Mouse (Mus musculus) heart, adult 8-10 months (tissue): ENCODE results near the gene Glod4. TPM values are rescaled to one million over a fixed set of nuclear protein-coding genes. Genes with fewer than 3 reads are reported as not detected.

Source experiments
- DNase-seq: peaks from one replicate; pipeline ENCODE4 v3.0.0; 2022; ENCODE audit warnings: low spot score
- total RNA-seq, 4 experiments: library from RNA; stranded (reverse); gene quantifications; 2 replicates each; pipeline ENCODE4 v1.2.4; 2022

Glod4 gene
- total RNA-seq, 4 experiments from 2014 or later: 38.8 to 46.4 (median 43.1) TPM

- DNase-seq: no peak
These were observed 95.2 kb downstream of the Glod4 start for GRCm38 (mm10) chr11:76148055-76149008.

- no peak for DNase-seq
These were observed 97.1 kb downstream of the Glod4 start for GRCm38 (mm10) chr11:76146187-76147010.

GRCm38 (mm10) chr11:76145169-76145568 is 98.4 kb downstream of the Glod4 start:
- DNase-seq: no peak

- no peak for DNase-seq
These were observed 99.1 kb downstream of the Glod4 start for GRCm38 (mm10) chr11:76144386-76144785.

GRCm38 (mm10) chr11:76137996-76138395 is 105.5 kb downstream of the Glod4 start:
- no peak for DNase-seq

- DNase-seq: no peak
These were observed 107.7 kb downstream of the Glod4 start for GRCm38 (mm10) chr11:76135641-76136437.

GRCm38 (mm10) chr11:76130859-76131258 is 112.7 kb downstream of the Glod4 start:
- DNase-seq: peak; percentile 86

GRCm38 (mm10) chr11:76125386-76125785 is 118.1 kb downstream of the Glod4 start:
- no peak for DNase-seq

GRCm38 (mm10) chr11:76123517-76123916 is 120.0 kb downstream of the Glod4 start:
- DNase-seq: no peak

GRCm38 (mm10) chr11:76122571-76122970 is 121.0 kb downstream of the Glod4 start:
- DNase-seq: no peak

- no peak for DNase-seq
These were observed 122.4 kb downstream of the Glod4 start for GRCm38 (mm10) chr11:76121086-76121485.

- peak; percentile 35 for DNase-seq
These were observed 123.1 kb downstream of the Glod4 start for GRCm38 (mm10) chr11:76120407-76120901.

GRCm38 (mm10) chr11:76110416-76110815 is 133.1 kb downstream of the Glod4 start:
- no peak for DNase-seq

- no peak for DNase-seq
These were observed 136.7 kb downstream of the Glod4 start for GRCm38 (mm10) chr11:76106551-76107496.

- DNase-seq: no peak
These were observed 142.4 kb downstream of the Glod4 start for GRCm38 (mm10) chr11:76101154-76101553.

- peak; percentile 77 for DNase-seq
These were observed 144.1 kb downstream of the Glod4 start for GRCm38 (mm10) chr11:76099193-76099975.

- no peak for DNase-seq
These were observed 149.9 kb downstream of the Glod4 start for GRCm38 (mm10) chr11:76093610-76094009.

- no peak for DNase-seq
These were observed 153.7 kb downstream of the Glod4 start for GRCm38 (mm10) chr11:76089776-76090175.

- DNase-seq: no peak
These were observed 155.0 kb downstream of the Glod4 start for GRCm38 (mm10) chr11:76088506-76088905.
